12 mouse cellular contexts compared by ENCODE assay signal in genomic region chr1:75327461-75327860, GRCm38 (mm10). TPM values are rescaled to one million over a fixed set of nuclear protein-coding genes. Genes with fewer than 3 reads are reported as not detected.
"Had no signal": no experiment of that assay in that cellular context is flagged by ENCODE, and none has a peak within 500 bp of the region (broad histone marks: within the 10 kb centered on the region; RNA-seq: fewer than 3 reads in every experiment).

No protein-coding gene starts in this region.

- H3K4me3 ChIP-seq: limb, embryonic 10.5 days; liver, embryonic 12.5 days; lung, embryonic 15.5 days; midbrain, embryonic 13.5 days; myocyte; neural tube, embryonic 15.5 days had no signal

- H3K4me1 ChIP-seq: limb, embryonic 10.5 days; liver, embryonic 12.5 days; lung, embryonic 15.5 days; midbrain, embryonic 13.5 days; neural tube, embryonic 15.5 days had no signal

- DNase-seq: kidney, adult 8-10 months; kidney, postnatal 25 days; layer of hippocampus, adult 9-11 months; thymus, postnatal 4 days had no signal

- H3K27me3 ChIP-seq: lung, embryonic 15.5 days; midbrain, embryonic 13.5 days; neural tube, embryonic 15.5 days had no signal

- H3K27ac ChIP-seq: limb, embryonic 10.5 days; liver, embryonic 12.5 days; lung, embryonic 15.5 days; midbrain, embryonic 13.5 days; neural tube, embryonic 15.5 days; stomach, postnatal 0 days had no signal

- H3K36me3 ChIP-seq: limb, embryonic 10.5 days; liver, embryonic 12.5 days; lung, embryonic 15.5 days; midbrain, embryonic 13.5 days; neural tube, embryonic 15.5 days had no signal

- H3K9me3 ChIP-seq: limb, embryonic 10.5 days; liver, embryonic 12.5 days; lung, embryonic 15.5 days; neural tube, embryonic 15.5 days had no signal

RNA-seq across cellular contexts. Expression of gene Des, which starts 32.7 kb away (rescaled TPM):
- total RNA-seq: megakaryocyte-erythroid progenitor cell, adult 5-6 weeks had no signal

RNA-seq across cellular contexts. Expression of gene Speg, which starts 47.6 kb away (rescaled TPM):
- total RNA-seq: megakaryocyte-erythroid progenitor cell, adult 5-6 weeks had no signal

RNA-seq across cellular contexts. Expression of gene Resp18, which starts 49.2 kb away (rescaled TPM):
- total RNA-seq: megakaryocyte-erythroid progenitor cell, adult 5-6 weeks had no signal
